Mouse (Mus musculus) liver, embryonic 14.5 days (tissue): ENCODE measurements at regions not wholly inside any gene's neighbourhood (a gene's known extent, or its start where the extent isn't known, plus 50 kb on each side); places are given as distances from the start of the nearest gene placed in this dataset.

Experiments
- CTCF ChIP-seq: IDR thresholded peaks from 2 replicates; pipeline ENCODE4 v1.5.1; 2016; ENCODE audit warnings: antibody characterized with exemption, low read depth, control low read depth
- EP300 ChIP-seq: IDR thresholded peaks from 2 replicates; pipeline ENCODE4 v1.6.1; 2016; ENCODE audit warnings: antibody characterized with exemption, low read depth

DNA sequence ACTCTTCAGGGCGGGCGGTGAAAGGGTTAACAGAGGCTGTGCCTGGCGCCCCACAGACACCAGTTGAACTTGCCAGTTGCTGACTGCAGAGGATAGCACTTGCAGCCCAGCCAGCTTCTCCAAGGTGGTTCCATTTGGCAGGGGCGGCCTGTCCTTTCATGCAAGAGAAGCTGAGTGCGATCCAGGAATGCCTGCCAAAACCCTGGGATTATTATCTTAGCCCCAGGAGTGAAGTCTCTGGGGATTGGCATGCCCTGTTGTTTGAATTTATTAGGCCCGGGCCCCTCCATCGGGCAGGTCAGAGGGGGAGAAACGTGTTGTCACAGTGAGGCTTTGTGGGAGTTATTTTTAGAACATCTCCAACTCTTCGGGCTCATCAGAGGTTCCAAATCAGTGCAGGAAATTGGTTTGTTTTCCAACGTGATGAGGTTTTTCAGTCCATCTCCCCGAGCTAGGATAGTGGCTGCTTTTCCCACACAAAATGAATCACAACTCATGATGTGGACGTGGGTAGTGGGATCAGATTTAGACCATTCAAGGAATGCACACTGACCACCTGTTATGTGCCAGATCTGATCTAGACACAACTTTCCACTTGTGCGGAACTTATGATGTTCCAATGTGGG is 219.4 kb upstream of the Rpl38 start:
- TF ChIP-seq CTCF, result no peak
- no peak for TF ChIP-seq EP300
